Mouse (Mus musculus): ENCODE data around the gene Sdha.

- TF ChIP-seq CTCF (IDR thresholded peaks at IDR 0.05; ENCODE audit: low read depth) (no peak), EP300 (IDR thresholded peaks at IDR 0.05; ENCODE audit: low read depth) (no peak)
These were observed 6.4 kb upstream of the Sdha start for GRCm38 (mm10) chr13:74356491-74356890.

Data from heart, postnatal 0 days (tissue).